Mouse (Mus musculus) forebrain, embryonic 14.5 days (tissue): Measurements from ENCODE around the gene Msl1. TPM values are rescaled to one million over a fixed set of nuclear protein-coding genes. Genes with fewer than 3 reads are reported as not detected.
A peak's percentile ranks its signal among the peaks of the same experiment; 100 is the strongest.

ENCODE experiments used
- ATAC-seq: fragments of 200-750 bp; cut with Nextera tagmentation; 2 replicates; pipeline ENCODE4 v1.8.0; 2017; ENCODE audit warnings: mild to moderate bottlenecking, moderate library complexity
- DNase-seq: peaks from one replicate; pipeline ENCODE4 v3.0.0-alpha.2; 2015; ENCODE audit warnings: low spot score
- H3K27ac ChIP-seq: fragments of 300-500 bp; sonication (generic); 2 replicates; pipeline ENCODE4 v1.5.1; 2014; ENCODE audit warnings: low read depth, mild to moderate bottlenecking, control low read depth, low read length, moderate library complexity
- H3K27me3 ChIP-seq: fragments of 300-500 bp; sonication (generic); replicated peaks from 2 replicates; pipeline ENCODE4 v1.6.1; 2014; ENCODE audit warnings: low read length, control low read depth, mixed read lengths; ENCODE audit not compliant: control insufficient read depth, insufficient read depth
- H3K36me3 ChIP-seq: fragments of 300-500 bp; sonication (generic); 2 replicates; pipeline ENCODE4 v1.6.1; 2014; ENCODE audit warnings: low read length, control low read depth; ENCODE audit not compliant: control insufficient read depth, insufficient read depth
- H3K4me1 ChIP-seq: fragments of 300-500 bp; sonication (generic); 2 replicates; pipeline ENCODE4 v1.6.1; 2014; ENCODE audit warnings: antibody characterized with exemption, low read length, control low read depth; ENCODE audit not compliant: control insufficient read depth, insufficient read depth
- H3K4me2 ChIP-seq: fragments of 300-500 bp; sonication (generic); 2 replicates; pipeline ENCODE4 v1.6.1; 2014; ENCODE audit warnings: mild to moderate bottlenecking, control low read depth, low read length
- H3K4me3 ChIP-seq: fragments of 300-500 bp; sonication (generic); 2 replicates; pipeline ENCODE4 v1.5.1; 2014; ENCODE audit warnings: low read depth, low read length, control low read depth
- H3K9ac ChIP-seq: fragments of 300-500 bp; sonication (generic); 2 replicates; pipeline ENCODE4 v1.6.1; 2014; ENCODE audit warnings: mild to moderate bottlenecking, low read length, control low read depth, moderate library complexity
- H3K9me3 ChIP-seq: fragments of 300-500 bp; sonication (generic); replicated peaks from 2 replicates; pipeline ENCODE4 v1.6.1; 2016; ENCODE audit warnings: low read length, control low read depth, mixed read lengths; ENCODE audit not compliant: control insufficient read depth
- WGBS: fragments of 180-500 bp; shearing (Covaris S2); extraction: QIAGEN DNeasy Blood & Tissue Kit; methylation state at CpG from one replicate; pipeline ENCODE4 v1.1.7; 2014; 5-methylcytosine and 5-hydroxymethylcytosine counted together
- polyA plus RNA-seq: library from polyadenylated mRNA; unstranded; fragments of >200 nt; fragmentation: Nextera tagmentation; extraction: Ambion mirVana; gene quantifications from 2 replicates; pipeline ENCODE4 v1.2.1, GENCODE M21; 2014

Gene Msl1
- polyA plus RNA-seq, 1 experiment from 2014 or later, result 19.3 TPM

DNA sequence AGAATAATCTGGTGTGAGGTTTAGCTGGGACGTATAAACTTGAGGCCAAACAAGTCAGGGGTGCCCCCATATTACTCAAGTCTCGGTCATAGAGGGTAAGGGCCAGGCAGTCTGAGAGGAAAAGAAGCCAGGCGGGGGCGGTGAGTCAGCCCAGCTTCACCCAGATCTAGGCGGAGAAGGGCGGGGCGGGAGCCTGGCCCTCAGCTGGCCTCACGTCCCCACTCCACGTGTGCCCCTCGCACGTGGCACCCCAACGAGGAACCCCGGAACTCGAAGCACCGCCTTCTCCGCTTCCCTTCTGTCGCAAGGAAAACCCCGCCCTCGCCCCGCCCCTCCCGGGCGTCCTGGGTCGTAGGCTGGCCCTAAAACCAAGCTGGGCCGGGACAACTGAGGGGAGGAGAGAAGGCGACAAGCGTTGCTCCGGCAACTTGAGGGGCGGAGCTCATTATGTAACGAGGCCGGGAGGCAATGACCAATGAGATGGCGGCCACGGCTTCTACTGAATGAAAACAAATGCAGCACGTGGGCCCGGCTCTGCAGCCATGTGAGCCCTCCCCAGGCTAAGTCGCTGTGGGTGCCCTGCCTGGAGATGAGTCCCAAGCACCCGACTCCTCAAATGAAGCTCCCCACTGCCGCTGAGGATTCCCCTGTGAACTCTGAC, 21.6 kb upstream of the Msl1 start:
- Histone ChIP-seq H3K9me3 (no peaks in the 10 kb centered on the region), H3K36me3 (peaks cover 28% of the 10 kb centered on the region), H3K4me3 (peak overlapping the region; percentile 34), H3K27me3 (no peaks in the 10 kb centered on the region), H3K4me2 (peak overlapping the region; percentile 83), H3K4me1 (peaks cover 35% of the 10 kb centered on the region), H3K9ac (peak overlapping the region; percentile 45; the same call in 1 of the 2 replicates), H3K27ac (no peak overlapping the region)
- ATAC-seq (peak; percentile 79), DNase-seq (peak; percentile 96)
- WGBS, result under 1% methylated on average over 37 of the region's 37 CpGs

DNA sequence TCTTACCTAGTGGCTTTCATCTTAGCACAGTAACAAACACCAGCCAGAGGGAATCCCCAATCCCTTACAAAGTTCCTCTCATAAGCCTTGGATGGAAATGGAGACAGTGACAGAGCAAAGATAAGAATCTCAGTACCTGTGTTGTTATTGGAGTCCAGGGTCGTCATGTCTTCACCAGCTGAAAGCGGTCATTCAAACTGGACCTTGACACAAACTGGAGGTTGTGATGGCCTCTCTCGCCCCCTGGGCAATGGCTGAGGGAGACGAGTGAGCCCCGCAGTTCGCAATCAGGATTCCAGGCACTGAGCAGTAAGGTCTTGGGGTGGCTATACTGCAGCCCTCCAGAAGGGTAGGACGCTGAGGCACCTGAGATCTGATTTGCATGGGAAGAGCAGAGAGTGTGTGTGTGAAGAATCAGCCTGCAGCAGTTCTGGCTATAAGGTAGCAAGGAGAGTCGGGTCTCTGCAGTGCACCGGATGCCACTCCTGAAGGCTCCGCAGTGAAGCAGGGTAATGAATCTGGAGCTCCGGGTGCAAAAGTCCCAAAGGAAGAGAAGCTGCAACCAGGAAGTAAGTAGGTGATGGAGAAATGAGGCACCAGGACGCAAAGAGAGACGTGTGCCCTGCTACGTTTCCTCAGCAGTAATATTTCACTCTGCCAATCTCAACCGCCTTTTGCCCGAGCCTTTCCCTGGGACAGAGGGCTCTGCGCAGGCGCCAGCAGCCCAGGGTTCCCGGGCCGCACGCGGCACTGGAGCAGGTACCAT, 20.6 kb upstream of the Msl1 start, which contains the start of gene Nr1d1:
Gene Nr1d1, minus strand, starts transcription at position 752 of the 766 bp plus-strand sequence.
- H3K4me1 ChIP-seq, result peaks cover 33% of the 10 kb centered on the region

DNA sequence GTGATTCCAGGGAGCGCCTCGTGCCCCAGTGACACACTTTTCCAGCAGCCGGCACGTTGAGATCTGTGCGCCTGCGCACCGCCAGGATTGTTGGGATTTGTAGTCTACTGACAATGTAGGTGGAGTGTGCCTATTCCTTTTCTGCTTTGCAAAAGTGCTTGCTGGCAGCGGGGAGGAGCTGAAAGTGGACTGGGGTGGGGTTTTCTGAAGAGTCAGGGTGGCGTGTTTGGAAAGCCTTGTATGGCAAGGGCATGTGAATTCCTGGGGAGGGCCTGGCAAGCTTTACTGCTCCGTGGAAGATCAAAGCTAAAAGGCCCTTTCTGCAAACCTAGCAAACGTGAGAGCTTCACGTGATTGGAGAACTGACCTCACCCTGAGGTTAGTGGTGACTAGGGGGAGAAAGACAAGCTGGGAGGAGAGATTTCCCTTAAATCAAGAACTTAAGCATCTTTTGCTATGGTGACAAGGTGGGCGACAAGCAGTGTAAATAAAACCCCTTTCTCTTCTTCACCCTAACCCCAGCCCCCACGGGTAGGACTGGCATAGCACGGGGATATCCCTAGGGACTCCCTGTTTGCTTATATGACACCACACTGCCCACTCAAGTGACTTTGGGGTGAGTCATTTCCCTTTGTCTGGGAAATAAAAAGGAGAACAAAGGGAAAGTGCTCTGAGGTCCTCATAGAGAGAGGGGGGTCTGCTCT, 19.8 kb upstream of the Msl1 start:
- Histone ChIP-seq H3K4me1 (peaks cover 33% of the 10 kb centered on the region), H3K9ac (peak overlapping the region; percentile 63), H3K27ac (peak overlapping the region; percentile 55; the same call in 1 of the 2 replicates), H3K36me3 (peaks cover 10% of the 10 kb centered on the region), H3K9me3 (no peaks in the 10 kb centered on the region), H3K27me3 (no peaks in the 10 kb centered on the region), H3K4me2 (peak overlapping the region; percentile 83), H3K4me3 (peak overlapping the region; percentile 34)
- DNase-seq, result peak; percentile 98
- ATAC-seq, result peak; percentile 88
- 9% methylated on average over 15 of the region's 15 CpGs for WGBS

More for the DNA sequence above, 20.6 kb upstream of the Msl1 start, which contains the start of gene Nr1d1:
- under 1% methylated on average over 22 of the region's 22 CpGs for WGBS
- Histone ChIP-seq H3K4me3 (peak within 1 kb of the TSS; percentile 34), H3K9ac (peak within 1 kb of the TSS; percentile 63), H3K27ac (peak within 1 kb of the TSS; percentile 55; the same call in 1 of the 2 replicates), H3K4me2 (peak within 1 kb of the TSS; percentile 83), H3K9me3 (no peaks in the 10 kb centered on the region), H3K27me3 (no peaks in the 10 kb centered on the region), H3K36me3 (peaks cover 18% of the 10 kb centered on the region)
- DNase-seq (no peak), ATAC-seq (peak; percentile 32)

DNA sequence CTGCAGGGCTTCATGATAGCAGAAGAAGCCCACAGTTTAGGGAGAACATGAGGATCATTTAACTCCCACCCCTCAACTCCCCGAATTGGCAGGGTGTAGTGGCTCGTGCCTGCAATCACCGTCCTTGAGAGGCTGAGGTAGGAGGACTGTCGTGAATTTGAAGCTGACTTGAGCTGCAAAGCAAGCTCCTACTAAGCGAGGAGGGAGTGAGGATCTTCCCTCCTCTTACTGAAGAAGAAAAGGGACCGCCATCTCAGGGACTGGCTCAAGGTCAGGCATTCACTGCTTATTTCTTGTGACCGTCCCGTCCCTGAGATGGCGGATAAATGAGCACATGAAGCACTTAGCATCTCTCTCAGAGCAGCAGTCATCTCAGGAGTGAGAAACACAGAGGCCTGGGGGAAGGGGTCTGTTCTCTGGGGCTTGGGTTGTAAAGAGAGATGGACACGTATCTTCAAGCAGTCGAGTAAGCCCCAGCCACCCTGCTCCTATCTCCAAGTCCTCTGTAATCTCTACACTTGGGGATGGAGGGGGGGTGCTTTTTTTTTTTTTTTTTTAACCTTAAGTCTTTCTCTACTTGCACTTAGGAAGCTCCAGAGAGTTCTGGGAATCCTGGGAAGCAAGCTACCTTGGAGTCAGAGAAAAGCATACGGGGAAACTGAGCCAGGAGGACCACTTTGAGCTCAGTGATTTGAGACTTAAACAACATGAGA, 19.1 kb upstream of the Msl1 start:
- no peak for ATAC-seq
- Histone ChIP-seq H3K9me3 (no peaks in the 10 kb centered on the region), H3K4me3 (no peak overlapping the region), H3K9ac (peak overlapping the region; percentile 17; the same call in 1 of the 2 replicates), H3K4me1 (peaks cover 33% of the 10 kb centered on the region), H3K4me2 (peak overlapping the region; percentile 83), H3K27me3 (no peaks in the 10 kb centered on the region), H3K36me3 (peaks cover 3% of the 10 kb centered on the region), H3K27ac (0 out of 2 replicates have a peak overlapping the region, but pooled peaks have one; percentile 33)
- no peak for DNase-seq
- 58% methylated on average over 12 of the region's 12 CpGs for WGBS

DNA sequence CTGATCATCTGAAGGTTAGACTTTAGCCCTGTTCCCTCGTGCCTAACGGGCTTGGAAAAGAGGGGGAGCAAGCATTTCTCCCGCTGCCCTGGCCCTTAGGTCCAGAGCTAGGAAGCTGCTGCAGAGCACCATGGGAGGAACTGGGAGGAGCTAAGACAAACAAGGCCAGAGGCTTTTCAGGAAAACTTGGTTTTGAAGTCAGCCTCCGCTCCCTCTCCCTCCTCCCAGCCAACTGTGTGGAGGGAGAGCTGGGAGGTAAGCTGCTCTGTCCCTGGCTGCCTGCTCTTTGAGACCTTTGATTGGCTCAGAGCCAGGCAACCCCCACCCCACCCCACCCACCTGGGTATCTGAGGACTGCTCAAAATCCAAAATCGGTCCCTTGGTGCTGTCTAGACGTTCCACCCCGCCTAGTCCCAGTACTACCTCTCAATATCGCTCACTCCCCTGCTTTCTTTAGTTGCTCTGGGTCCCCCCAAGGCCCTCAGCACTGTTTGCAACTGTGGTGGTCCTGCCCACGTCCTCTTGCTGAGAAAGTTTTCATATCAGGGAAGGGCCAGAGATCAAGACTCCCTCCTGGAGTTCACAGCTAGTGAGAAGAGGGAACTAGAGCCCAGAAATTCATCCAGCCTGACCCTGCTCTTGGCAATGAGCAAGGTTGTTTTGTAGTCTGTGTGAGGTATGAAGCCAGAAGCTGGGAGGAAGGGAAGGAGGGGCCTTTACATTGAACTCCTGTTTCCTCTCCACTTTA, 18.3 kb upstream of the Msl1 start:
- Histone ChIP-seq H3K4me3 (no peak overlapping the region), H3K27ac (peak overlapping the region; percentile 33; the same call in 1 of the 2 replicates), H3K9me3 (no peaks in the 10 kb centered on the region), H3K9ac (peak overlapping the region; percentile 25; the same call in 1 of the 2 replicates), H3K4me1 (peaks cover 38% of the 10 kb centered on the region), H3K27me3 (no peaks in the 10 kb centered on the region), H3K4me2 (no peak overlapping the region; the same call in 1 of the 2 replicates), H3K36me3 (no peaks in the 10 kb centered on the region)
- ATAC-seq, result no peak
- 7% methylated on average over 9 of the region's 9 CpGs for WGBS
- no peak for DNase-seq

DNA sequence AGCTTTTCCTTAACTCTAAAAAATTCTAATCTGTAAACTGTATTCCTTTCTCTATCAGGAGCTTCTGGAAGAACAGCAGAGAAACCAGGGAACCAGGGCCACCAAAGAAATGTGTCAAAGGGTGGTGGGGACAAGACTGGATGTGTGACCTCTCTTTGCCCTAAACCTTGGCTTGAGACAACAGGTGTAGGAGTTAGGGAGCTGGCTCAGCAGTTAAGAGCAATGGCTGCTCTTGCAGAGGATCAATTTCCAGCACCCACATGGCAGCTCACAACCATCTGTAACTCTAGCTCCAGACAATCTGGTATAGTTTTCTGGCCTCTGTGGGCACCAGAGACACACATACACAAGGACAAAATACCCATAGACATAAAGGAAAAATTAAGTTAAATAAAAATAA, 17.4 kb upstream of the Msl1 start:
- Histone ChIP-seq H3K4me1 (peaks cover 47% of the 10 kb centered on the region), H3K9ac (no peak overlapping the region), H3K36me3 (no peaks in the 10 kb centered on the region), H3K9me3 (no peaks in the 10 kb centered on the region), H3K27ac (no peak overlapping the region), H3K4me2 (no peak overlapping the region), H3K4me3 (no peak overlapping the region), H3K27me3 (no peaks in the 10 kb centered on the region)
- no peak for DNase-seq
- no peak for ATAC-seq

DNA sequence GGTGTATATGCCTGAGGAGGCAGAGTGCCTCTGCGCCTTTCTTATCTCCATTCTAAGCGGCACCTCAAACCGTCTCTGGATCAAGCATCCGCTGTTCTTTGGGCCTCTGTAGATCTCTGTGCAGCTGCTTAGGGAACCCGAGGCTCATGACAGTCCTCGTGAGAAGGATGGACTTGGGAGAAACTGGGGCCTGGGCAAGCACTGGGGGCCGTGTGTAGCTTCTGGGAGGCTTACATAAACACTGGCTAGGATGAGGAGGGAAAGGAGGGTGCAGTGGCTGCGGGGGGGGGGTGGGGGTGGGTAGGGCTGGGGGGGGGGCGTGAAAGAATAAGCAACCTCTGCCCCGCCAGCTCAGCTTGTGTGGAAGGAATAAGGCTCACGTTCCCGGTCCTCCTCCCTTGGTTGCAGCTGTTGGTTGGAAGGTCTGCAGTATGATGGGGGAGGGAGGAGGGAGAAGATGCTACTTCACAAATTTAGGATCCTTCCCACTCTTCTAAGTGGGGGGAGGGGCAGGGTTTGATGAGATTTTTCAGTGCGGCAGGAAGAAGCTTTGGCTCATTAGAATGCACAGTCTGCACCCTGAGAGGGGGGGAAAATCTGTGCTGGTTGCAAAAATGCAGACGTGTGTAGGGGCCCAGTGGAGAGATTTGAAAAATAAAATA, 13.3 kb upstream of the Msl1 start:
- DNase-seq (peak; percentile 86), ATAC-seq (peak; percentile 47)
- Histone ChIP-seq H3K9ac (peak overlapping the region; percentile 50), H3K36me3 (no peaks in the 10 kb centered on the region), H3K4me3 (no peak overlapping the region), H3K27ac (peak overlapping the region; percentile 86), H3K4me2 (peak overlapping the region; percentile 42), H3K4me1 (peaks cover 36% of the 10 kb centered on the region), H3K27me3 (no peaks in the 10 kb centered on the region), H3K9me3 (no peaks in the 10 kb centered on the region)
- WGBS, result 19% methylated on average over 13 of the region's 14 CpGs
